Mouse (Mus musculus) C2C12 (cell line): ENCODE data around the gene Scn10a.

Experiments
- CEBPB ChIP-seq: IDR thresholded peaks from one replicate; pipeline ENCODE4 v1.6.1; 2011; ENCODE audit warnings: low read depth, mild to moderate bottlenecking, control low read depth, moderate library complexity
- CTCF ChIP-seq: IDR thresholded peaks from one replicate; pipeline ENCODE4 v1.5.1; 2011; ENCODE audit not compliant: control insufficient read depth, insufficient read depth, insufficient read length
- FOSL1 ChIP-seq: IDR thresholded peaks from one replicate; pipeline ENCODE4 v1.8.0; 2011; ENCODE audit warnings: mild to moderate bottlenecking, low read length; ENCODE audit not compliant: poor library complexity, insufficient read depth, severe bottlenecking
- MAX ChIP-seq: IDR thresholded peaks from one replicate; pipeline ENCODE4 v1.6.1; 2011; ENCODE audit warnings: mild to moderate bottlenecking, control low read depth
- MYOD1 ChIP-seq: IDR thresholded peaks from one replicate; pipeline ENCODE4 v1.6.1; 2011; ENCODE audit warnings: low read depth; ENCODE audit not compliant: control insufficient read depth, insufficient read length
- USF1 ChIP-seq: IDR thresholded peaks from one replicate; pipeline ENCODE4 v1.6.1; 2011; ENCODE audit warnings: low read depth, mild to moderate bottlenecking, control low read depth, moderate library complexity

DNA sequence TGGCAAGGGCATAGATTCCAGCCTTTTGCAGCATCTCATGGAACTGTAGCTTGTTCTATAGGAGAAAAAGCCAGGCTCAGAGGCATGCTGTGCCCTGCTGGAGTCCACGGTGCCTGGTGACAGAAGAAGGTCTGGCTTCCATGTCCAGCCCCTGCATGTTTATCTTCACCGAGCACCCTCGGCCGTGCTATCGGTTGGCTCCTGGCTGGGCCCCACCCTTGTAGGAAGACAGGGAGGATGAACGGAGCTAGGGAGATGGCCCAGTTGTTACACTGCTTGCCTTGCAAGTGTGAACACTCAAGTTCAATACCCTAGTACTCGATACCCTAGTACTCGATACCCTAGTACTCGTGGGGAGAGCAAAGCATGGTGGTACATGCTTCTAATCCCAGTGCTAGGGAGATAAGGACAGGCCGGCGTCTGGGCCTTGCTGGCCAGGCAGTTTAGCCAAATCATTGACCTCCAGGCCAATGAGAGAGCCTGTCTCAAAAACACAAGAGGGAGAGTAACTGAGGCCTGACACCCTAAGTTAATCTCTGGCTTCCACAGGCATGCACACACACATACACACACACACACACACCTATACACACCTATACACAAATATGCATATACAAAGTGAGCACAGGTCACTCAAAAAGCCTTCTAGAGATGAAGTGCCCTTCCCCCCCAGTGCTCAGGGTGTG, 9.4 kb upstream of the Scn10a start:
- TF ChIP-seq CTCF, result no peak
- no peak for TF ChIP-seq CEBPB
- TF ChIP-seq MAX, result no peak
- no peak for TF ChIP-seq MYOD1
- no peak for TF ChIP-seq FOSL1
- TF ChIP-seq USF1, result no peak
